Mouse (Mus musculus) erythroblast, embryonic 14.5 days (primary cell): ENCODE data around the gene Ccdc85c. TPM values are rescaled to one million over a fixed set of nuclear protein-coding genes. Genes with fewer than 3 reads are reported as not detected.

Source experiments
- H3K27me3 ChIP-seq: 2 replicates; pipeline ENCODE4 v1.6.1; 2012; ENCODE audit warnings: inconsistent platforms; ENCODE audit not compliant: control insufficient read depth
- H3K36me3 ChIP-seq: 2 replicates; pipeline ENCODE4 v1.6.1; 2012; ENCODE audit warnings: mild to moderate bottlenecking, inconsistent platforms; ENCODE audit not compliant: control insufficient read depth
- H3K4me1 ChIP-seq: 2 replicates; pipeline ENCODE4 v1.6.1; 2012; ENCODE audit warnings: inconsistent platforms; ENCODE audit not compliant: control insufficient read depth
- H3K4me3 ChIP-seq: replicated peaks from 2 replicates; pipeline ENCODE3; 2012; ENCODE audit warnings: moderate library complexity, mild to moderate bottlenecking, inconsistent platforms
- H3K9me3 ChIP-seq: 2 replicates; pipeline ENCODE4 v1.6.1; 2012; ENCODE audit warnings: low read length, inconsistent platforms, mixed read lengths; ENCODE audit not compliant: control insufficient read depth
- GATA1 ChIP-seq: IDR thresholded peaks from 2 replicates; pipeline ENCODE4 v1.6.1; 2012; ENCODE audit warnings: low read length, inconsistent platforms, mixed read lengths
- TAL1 ChIP-seq: IDR thresholded peaks from 3 replicates; pipeline ENCODE4 v1.6.1; 2012; ENCODE audit warnings: low read length, inconsistent platforms, mixed read lengths
- polyA plus RNA-seq: library from polyadenylated mRNA; stranded (reverse); fragments of >175 nt; gene quantifications from 2 replicates; pipeline ENCODE4 v1.2.3, GENCODE M21; 2012

Ccdc85c gene
- polyA plus RNA-seq, 1 experiment, result 0.23 TPM

- Histone ChIP-seq H3K27me3 (no peaks in the 10 kb centered on the region), H3K36me3 (no peaks in the 10 kb centered on the region), H3K4me1 (peaks cover 2% of the 10 kb centered on the region; the same call in 1 of the 2 replicates), H3K9me3 (no peaks in the 10 kb centered on the region), H3K4me3 (no peak overlapping the region)
- no peak for TF ChIP-seq GATA1
These were observed 15.7 kb downstream of the Ccdc85c start for GRCm38 (mm10) chr12:108259322-108260049.

GRCm38 (mm10) chr12:108256734-108257133 lies 18.5 kb downstream of the Ccdc85c start:
- Histone ChIP-seq H3K36me3 (no peaks in the 10 kb centered on the region), H3K4me3 (no peak overlapping the region), H3K4me1 (peaks cover 2% of the 10 kb centered on the region; the same call in 1 of the 2 replicates), H3K27me3 (no peaks in the 10 kb centered on the region), H3K9me3 (no peaks in the 10 kb centered on the region)
- TF ChIP-seq TAL1 (no peak), GATA1 (no peak)

GRCm38 (mm10) chr12:108255960-108256359 lies 19.3 kb downstream of the Ccdc85c start:
- Histone ChIP-seq H3K4me1 (peaks cover under 1% of the 10 kb centered on the region; the same call in 1 of the 2 replicates), H3K9me3 (no peaks in the 10 kb centered on the region)
- no peak for TF ChIP-seq GATA1
- no peak for TF ChIP-seq TAL1

GRCm38 (mm10) chr12:108255511-108255919 lies 19.7 kb downstream of the Ccdc85c start:
- no peaks in the 10 kb centered on the region for H3K27me3 ChIP-seq
- TF ChIP-seq TAL1 (no peak), GATA1 (no peak)
- no peak overlapping the region for H3K4me3 ChIP-seq

More at GRCm38 (mm10) chr12:108255960-108256359, 19.3 kb downstream of the Ccdc85c start:
- no peaks in the 10 kb centered on the region for H3K36me3 ChIP-seq
- H3K27me3 ChIP-seq, result no peaks in the 10 kb centered on the region
- no peak overlapping the region for H3K4me3 ChIP-seq

GRCm38 (mm10) chr12:108253042-108253441 lies 22.2 kb downstream of the Ccdc85c start:
- Histone ChIP-seq H3K27me3 (no peaks in the 10 kb centered on the region), H3K4me3 (no peak overlapping the region), H3K9me3 (no peaks in the 10 kb centered on the region), H3K36me3 (no peaks in the 10 kb centered on the region), H3K4me1 (no peaks in the 10 kb centered on the region)
- TF ChIP-seq TAL1 (no peak), GATA1 (no peak)

More at GRCm38 (mm10) chr12:108255511-108255919, 19.7 kb downstream of the Ccdc85c start:
- H3K9me3 ChIP-seq, result no peaks in the 10 kb centered on the region
- no peaks in the 10 kb centered on the region for H3K36me3 ChIP-seq
- H3K4me1 ChIP-seq, result no peaks in the 10 kb centered on the region

GRCm38 (mm10) chr12:108251825-108252542 lies 23.2 kb downstream of the Ccdc85c start:
- TF ChIP-seq GATA1, result no peak
- Histone ChIP-seq H3K9me3 (no peaks in the 10 kb centered on the region), H3K4me3 (no peak overlapping the region), H3K36me3 (no peaks in the 10 kb centered on the region), H3K4me1 (no peaks in the 10 kb centered on the region), H3K27me3 (no peaks in the 10 kb centered on the region)

GRCm38 (mm10) chr12:108251034-108251792 lies 24.0 kb downstream of the Ccdc85c start:
- no peak overlapping the region for H3K4me3 ChIP-seq
- no peaks in the 10 kb centered on the region for H3K27me3 ChIP-seq
- H3K4me1 ChIP-seq, result peaks cover 2% of the 10 kb centered on the region; the same call in 1 of the 2 replicates
- TF ChIP-seq TAL1, result no peak
- TF ChIP-seq GATA1, result no peak
- no peaks in the 10 kb centered on the region for H3K9me3 ChIP-seq
- no peaks in the 10 kb centered on the region for H3K36me3 ChIP-seq

- Histone ChIP-seq H3K9me3 (no peaks in the 10 kb centered on the region), H3K4me3 (no peak overlapping the region), H3K36me3 (no peaks in the 10 kb centered on the region), H3K27me3 (no peaks in the 10 kb centered on the region), H3K4me1 (peaks cover 12% of the 10 kb centered on the region)
- TF ChIP-seq GATA1, result no peak
- no peak for TF ChIP-seq TAL1
These were observed 25.7 kb downstream of the Ccdc85c start for GRCm38 (mm10) chr12:108249522-108249921.

- Histone ChIP-seq H3K9me3 (no peaks in the 10 kb centered on the region), H3K4me1 (peaks cover 13% of the 10 kb centered on the region)
- TF ChIP-seq TAL1 (no peak), GATA1 (no peak)
These were observed 26.2 kb downstream of the Ccdc85c start for GRCm38 (mm10) chr12:108249019-108249418.

More at GRCm38 (mm10) chr12:108249019-108249418, 26.2 kb downstream of the Ccdc85c start:
- Histone ChIP-seq H3K36me3 (no peaks in the 10 kb centered on the region), H3K27me3 (no peaks in the 10 kb centered on the region), H3K4me3 (no peak overlapping the region)
